Mouse (Mus musculus) liver, embryonic 11.5 days (tissue): ENCODE results near the gene Mocs2. TPM values are rescaled to one million over a fixed set of nuclear protein-coding genes. Genes with fewer than 3 reads are reported as not detected.

Source experiments
- ATAC-seq: fragments of 200-750 bp; cut with Nextera tagmentation; replicated peaks from 2 replicates; pipeline ENCODE4 v1.8.0; 2017; ENCODE audit warnings: moderate number of reproducible peaks, mild to moderate bottlenecking, moderate TSS enrichment, moderate library complexity; ENCODE audit not compliant: low FRiP score
- DNase-seq: peaks from one replicate; pipeline ENCODE4 v3.0.0-alpha.2; 2017; ENCODE audit warnings: low spot score
- H3K27ac ChIP-seq: fragments of 300-500 bp; sonication (generic); 2 replicates; pipeline ENCODE4 v1.5.1; 2014; ENCODE audit warnings: mild to moderate bottlenecking, low read depth, low read length, control low read depth
- H3K27me3 ChIP-seq: fragments of 300-500 bp; sonication (generic); replicated peaks from 2 replicates; pipeline ENCODE4 v1.6.1; 2014; ENCODE audit warnings: low read length, mixed read lengths; ENCODE audit not compliant: control insufficient read depth, insufficient read depth
- H3K36me3 ChIP-seq: fragments of 300-500 bp; sonication (generic); 2 replicates; pipeline ENCODE4 v1.6.1; 2014; ENCODE audit warnings: mild to moderate bottlenecking, low read length, moderate library complexity, mixed read lengths; ENCODE audit not compliant: control insufficient read depth, insufficient read depth
- H3K4me1 ChIP-seq: fragments of 300-500 bp; sonication (generic); replicated peaks from 2 replicates; pipeline ENCODE4 v1.6.1; 2014; ENCODE audit warnings: low read length, mixed read lengths; ENCODE audit not compliant: control insufficient read depth, insufficient read depth
- H3K4me2 ChIP-seq: fragments of 300-500 bp; sonication (generic); 2 replicates; pipeline ENCODE4 v1.6.1; 2014; ENCODE audit warnings: mild to moderate bottlenecking, control low read depth, moderate library complexity
- H3K4me3 ChIP-seq: fragments of 300-500 bp; sonication (generic); 2 replicates; pipeline ENCODE4 v1.5.1; 2014; ENCODE audit warnings: low read depth, low read length, control low read depth
- H3K9ac ChIP-seq: fragments of 300-500 bp; sonication (generic); 2 replicates; pipeline ENCODE4 v1.6.1; 2014; ENCODE audit warnings: low read depth, low read length, control low read depth
- H3K9me3 ChIP-seq: fragments of 300-500 bp; sonication (generic); 2 replicates; pipeline ENCODE4 v1.6.1; 2016; ENCODE audit warnings: low read length, inconsistent platforms, mixed read lengths; ENCODE audit not compliant: control insufficient read depth
- WGBS: fragments of 180-500 bp; shearing (Covaris S2); extraction: QIAGEN DNeasy Blood & Tissue Kit; methylation state at CpG from one replicate; pipeline ENCODE4 v1.1.7; 2014; 5-methylcytosine and 5-hydroxymethylcytosine counted together
- polyA plus RNA-seq: library from polyadenylated mRNA; unstranded; fragments of >200 nt; fragmentation: Nextera tagmentation; extraction: Ambion mirVana; gene quantifications from 2 replicates; pipeline ENCODE4 v1.2.1, GENCODE M21; 2014

Gene Mocs2
- polyA plus RNA-seq, 1 experiment from 2014 or later = 61.4 TPM

GRCm38 (mm10) chr13:114843318-114843717 is 25.3 kb downstream of the Mocs2 start:
- Histone ChIP-seq H3K27ac (no peak overlapping the region), H3K4me2 (no peak overlapping the region), H3K36me3 (no peaks in the 10 kb centered on the region), H3K9ac (no peak overlapping the region), H3K9me3 (no peaks in the 10 kb centered on the region), H3K27me3 (no peaks in the 10 kb centered on the region), H3K4me1 (no peaks in the 10 kb centered on the region), H3K4me3 (no peak overlapping the region)
- WGBS = 0% methylated on average over 1 of the region's 1 CpGs
- no peak for DNase-seq
- no peak for ATAC-seq

- no peak overlapping the region for H3K9ac ChIP-seq
- ATAC-seq = peak; percentile 51; the same call in 1 of the 2 replicates
- H3K9me3 ChIP-seq = no peaks in the 10 kb centered on the region
- no peak overlapping the region for H3K4me2 ChIP-seq
- no peak overlapping the region for H3K4me3 ChIP-seq
- no peaks in the 10 kb centered on the region for H3K36me3 ChIP-seq
- 66% methylated on average over 6 of the region's 6 CpGs for WGBS
- no peak overlapping the region for H3K27ac ChIP-seq
- DNase-seq = no peak
- no peaks in the 10 kb centered on the region for H3K27me3 ChIP-seq
- no peaks in the 10 kb centered on the region for H3K4me1 ChIP-seq
Measured at GRCm38 (mm10) chr13:114845804-114846203, 27.8 kb downstream of the Mocs2 start.

GRCm38 (mm10) chr13:114848945-114849344 is 30.9 kb downstream of the Mocs2 start:
- 62% methylated on average over 3 of the region's 3 CpGs for WGBS
- no peak for ATAC-seq
- H3K4me2 ChIP-seq = no peak overlapping the region
- H3K27ac ChIP-seq = no peak overlapping the region
- no peaks in the 10 kb centered on the region for H3K27me3 ChIP-seq
- H3K9me3 ChIP-seq = no peaks in the 10 kb centered on the region
- DNase-seq = no peak
- no peaks in the 10 kb centered on the region for H3K36me3 ChIP-seq
- H3K4me1 ChIP-seq = no peaks in the 10 kb centered on the region
- no peak overlapping the region for H3K9ac ChIP-seq
- H3K4me3 ChIP-seq = no peak overlapping the region

- ATAC-seq (no peak), DNase-seq (no peak)
- no peak overlapping the region for H3K4me3 ChIP-seq
- no peaks in the 10 kb centered on the region for H3K36me3 ChIP-seq
- 73% methylated on average over 6 of the region's 6 CpGs for WGBS
- H3K27ac ChIP-seq = no peak overlapping the region
- H3K4me2 ChIP-seq = no peak overlapping the region
- H3K9ac ChIP-seq = no peak overlapping the region
- no peaks in the 10 kb centered on the region for H3K4me1 ChIP-seq
- no peaks in the 10 kb centered on the region for H3K27me3 ChIP-seq
- H3K9me3 ChIP-seq = no peaks in the 10 kb centered on the region
Measured at GRCm38 (mm10) chr13:114852264-114853111, 34.5 kb downstream of the Mocs2 start.

GRCm38 (mm10) chr13:114853152-114853551 is 35.1 kb downstream of the Mocs2 start:
- WGBS = 85% methylated on average over 2 of the region's 2 CpGs
- H3K9ac ChIP-seq = no peak overlapping the region
- no peak overlapping the region for H3K27ac ChIP-seq
- H3K4me2 ChIP-seq = no peak overlapping the region
- H3K4me1 ChIP-seq = no peaks in the 10 kb centered on the region
- ATAC-seq (no peak), DNase-seq (no peak)
- H3K4me3 ChIP-seq = no peak overlapping the region
- H3K27me3 ChIP-seq = no peaks in the 10 kb centered on the region
- no peaks in the 10 kb centered on the region for H3K9me3 ChIP-seq
- no peaks in the 10 kb centered on the region for H3K36me3 ChIP-seq

GRCm38 (mm10) chr13:114854023-114854422 is 36.0 kb downstream of the Mocs2 start:
- Histone ChIP-seq H3K27me3 (no peaks in the 10 kb centered on the region), H3K36me3 (no peaks in the 10 kb centered on the region), H3K4me1 (no peaks in the 10 kb centered on the region), H3K4me3 (no peak overlapping the region), H3K9me3 (no peaks in the 10 kb centered on the region), H3K4me2 (no peak overlapping the region), H3K9ac (no peak overlapping the region), H3K27ac (no peak overlapping the region)
- DNase-seq (no peak), ATAC-seq (no peak)
- WGBS = 85% methylated on average over 6 of the region's 6 CpGs

- ATAC-seq = no peak
- Histone ChIP-seq H3K27me3 (no peaks in the 10 kb centered on the region), H3K4me2 (no peak overlapping the region)
Measured at GRCm38 (mm10) chr13:114854428-114854827, 36.4 kb downstream of the Mocs2 start.

GRCm38 (mm10) chr13:114855573-114856268 is 37.7 kb downstream of the Mocs2 start:
- no peak overlapping the region for H3K9ac ChIP-seq
- no peaks in the 10 kb centered on the region for H3K4me1 ChIP-seq
- no peak overlapping the region for H3K27ac ChIP-seq
- 0 out of 2 replicates have a peak overlapping the region, but pooled peaks have one; percentile 16 for H3K4me2 ChIP-seq
- no peak overlapping the region for H3K4me3 ChIP-seq
- DNase-seq (no peak), ATAC-seq (no peak; the same call in 1 of the 2 replicates)
- H3K27me3 ChIP-seq = no peaks in the 10 kb centered on the region
- H3K9me3 ChIP-seq = no peaks in the 10 kb centered on the region
- 44% methylated on average over 15 of the region's 15 CpGs for WGBS
- H3K36me3 ChIP-seq = no peaks in the 10 kb centered on the region

More at GRCm38 (mm10) chr13:114854428-114854827, 36.4 kb downstream of the Mocs2 start:
- Histone ChIP-seq H3K9ac (no peak overlapping the region), H3K36me3 (no peaks in the 10 kb centered on the region), H3K9me3 (no peaks in the 10 kb centered on the region), H3K4me3 (no peak overlapping the region), H3K4me1 (no peaks in the 10 kb centered on the region), H3K27ac (no peak overlapping the region)
- DNase-seq = no peak
- WGBS = 87% methylated on average over 3 of the region's 3 CpGs
